Mouse (Mus musculus): ENCODE results near the gene Mfsd4b4.
A peak's percentile ranks its signal among the peaks of the same experiment; 100 is the strongest.

- peak; percentile 17 for TF ChIP-seq MAX (IDR thresholded peaks at IDR 0.05)
- TF ChIP-seq USF1 (IDR thresholded peaks at IDR 0.05; ENCODE audit: low read depth), result no peak
- TF ChIP-seq CTCF (IDR thresholded peaks at IDR 0.05; ENCODE audit: control insufficient read depth, insufficient read depth, insufficient read length), result no peak
- TF ChIP-seq MYOD1 (IDR thresholded peaks at IDR 0.05; ENCODE audit: control insufficient read depth, insufficient read length, low read depth), result no peak
- TF ChIP-seq MYOG (IDR thresholded peaks at IDR 0.05; ENCODE audit: control insufficient read depth, extremely low read depth, insufficient read length), result no peak
Measured at GRCm38 (mm10) chr10:39898874-39899371, at the start of gene Mfsd4b4.
